Mouse (Mus musculus) myocyte (in vitro differentiated cells): Measurements from ENCODE around the gene Dgkg.

Experiments used
- CEBPB ChIP-seq: IDR thresholded peaks from 2 replicates; pipeline ENCODE4 v1.6.1; 2011; ENCODE audit warnings: mild to moderate bottlenecking, moderate library complexity; ENCODE audit not compliant: poor library complexity, insufficient read depth, severe bottlenecking
- E2F4 ChIP-seq: IDR thresholded peaks from one replicate; pipeline ENCODE4 v1.6.1; 2011; ENCODE audit warnings: mild to moderate bottlenecking, control low read depth, moderate library complexity; ENCODE audit not compliant: insufficient read depth
- MAX ChIP-seq: IDR thresholded peaks from one replicate; pipeline ENCODE4 v1.6.1; 2011; ENCODE audit warnings: low read depth, mild to moderate bottlenecking, control low read depth
- MYOD1 ChIP-seq, 3 experiments: IDR thresholded peaks; one replicate each; pipeline ENCODE4 v1.6.1; 2011; ENCODE audit warnings: control low read depth in 2 of 3, low read depth in 2 of 3, mild to moderate bottlenecking in 2 of 3, moderate library complexity in 1 of 3; ENCODE audit not compliant: insufficient read length in 2 of 3, control insufficient read depth in 1 of 3
- MYOG ChIP-seq, 3 experiments: IDR thresholded peaks; one replicate each; pipeline ENCODE4 v1.6.1; 2011; ENCODE audit warnings: control low read depth in 2 of 3, low read depth in 2 of 3, mild to moderate bottlenecking in 2 of 3; ENCODE audit not compliant: insufficient read length in 2 of 3, control insufficient read depth in 1 of 3, insufficient read depth in 1 of 3
- POLR2A ChIP-seq: IDR thresholded peaks from one replicate; pipeline ENCODE4 v1.6.1; 2011; ENCODE audit warnings: low read depth, mild to moderate bottlenecking, control low read depth, moderate library complexity; ENCODE audit not compliant: insufficient read length
- POLR2AphosphoS2 ChIP-seq: IDR thresholded peaks from one replicate; pipeline ENCODE4 v1.6.1; 2011; ENCODE audit warnings: low read depth, control low read depth; ENCODE audit not compliant: insufficient read length
- REST ChIP-seq: IDR thresholded peaks from one replicate; pipeline ENCODE4 v1.6.1; 2011; ENCODE audit warnings: mild to moderate bottlenecking, control low read depth, moderate library complexity; ENCODE audit not compliant: insufficient read depth, insufficient read length
- SRF ChIP-seq: IDR thresholded peaks from one replicate; pipeline ENCODE4 v1.6.1; 2011; ENCODE audit warnings: low read depth; ENCODE audit not compliant: control insufficient read depth, insufficient read length
- TCF12 ChIP-seq: IDR thresholded peaks from one replicate; pipeline ENCODE4 v1.6.1; 2011; ENCODE audit warnings: mild to moderate bottlenecking, control low read depth; ENCODE audit not compliant: poor library complexity, insufficient read depth, severe bottlenecking
- TCF3 ChIP-seq: IDR thresholded peaks from one replicate; pipeline ENCODE4 v1.6.1; 2011; ENCODE audit warnings: low read depth, control low read depth; ENCODE audit not compliant: insufficient read length
- USF1 ChIP-seq: IDR thresholded peaks from one replicate; pipeline ENCODE4 v1.6.1; 2011; ENCODE audit warnings: low read depth, mild to moderate bottlenecking, control low read depth, moderate library complexity

DNA sequence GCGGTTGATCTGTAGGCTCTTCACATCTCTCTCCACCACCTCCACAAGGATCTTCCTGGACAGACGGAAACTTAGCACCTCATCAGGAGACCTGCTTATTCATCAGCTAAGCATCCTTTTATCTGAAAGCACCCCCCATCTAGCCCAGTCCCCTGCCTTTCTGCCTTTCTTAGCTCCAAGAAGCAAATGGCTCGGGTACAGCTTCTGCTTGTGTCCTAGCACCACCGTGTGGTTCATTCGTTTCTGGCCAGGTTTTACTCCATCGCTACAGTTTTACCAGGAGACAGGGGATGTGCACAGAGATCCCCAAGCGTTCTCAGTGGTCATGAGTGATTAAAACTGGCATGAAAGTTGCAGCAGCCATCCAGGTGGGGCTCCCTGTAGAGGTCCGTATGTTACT lies 79.4 kb downstream of the Dgkg start:
- no peak for TF ChIP-seq POLR2A
- TF ChIP-seq POLR2AphosphoS2: no peak
- TF ChIP-seq USF1: no peak
- no peak for TF ChIP-seq MAX
- no peak for TF ChIP-seq REST
- TF ChIP-seq TCF12: no peak
- no peak for TF ChIP-seq CEBPB
- TF ChIP-seq SRF: no peak
- TF ChIP-seq MYOG (IDR thresholded peaks at IDR 0.05; ENCODE audit: control insufficient read depth in 1 of 3, insufficient read depth in 1 of 3, insufficient read length in 2 of 3, low read depth in 2 of 3): no peak
- no peak for TF ChIP-seq TCF3
- TF ChIP-seq MYOD1 (IDR thresholded peaks at IDR 0.05; ENCODE audit: control insufficient read depth in 1 of 3, insufficient read length in 2 of 3, low read depth in 2 of 3): no peak
- TF ChIP-seq E2F4: no peak
